Mouse (Mus musculus) CH12.LX (cell line): ENCODE measurements at regions not wholly inside any gene's neighbourhood (a gene's known extent, or its start where the extent isn't known, plus 50 kb on each side); places are given as distances from the start of the nearest gene placed in this dataset.

Experiments
- CTCF ChIP-seq, 2 experiments: IDR thresholded peaks in 1 of 2; conservative IDR thresholded peaks in 1 of 2; 2 replicates each; pipeline ENCODE4 v1.5.1; 2011 to 2012; ENCODE audit warnings: low read depth in 2 of 2, low read length in 2 of 2, improper control_type of control experiment in 1 of 2, inconsistent platforms in 1 of 2, mild to moderate bottlenecking in 1 of 2, moderate library complexity in 1 of 2
- EP300 ChIP-seq: IDR thresholded peaks from 2 replicates; pipeline ENCODE4 v1.6.1; 2011; ENCODE audit warnings: low read length, improper control_type of control experiment
- ETS1 ChIP-seq: conservative IDR thresholded peaks from 2 replicates; pipeline ENCODE4 v1.6.1; 2012; ENCODE audit warnings: low read depth, mild to moderate bottlenecking, inconsistent platforms, low read length, improper control_type of control experiment, moderate library complexity
- HCFC1 ChIP-seq: IDR thresholded peaks from 2 replicates; pipeline ENCODE4 v1.6.1; 2012; ENCODE audit warnings: low read depth, mild to moderate bottlenecking, inconsistent platforms, low read length, improper control_type of control experiment
- NRF1 ChIP-seq: IDR thresholded peaks from 2 replicates; pipeline ENCODE4 v1.6.1; 2014; ENCODE audit warnings: low read depth, mild to moderate bottlenecking, inconsistent platforms, low read length, improper control_type of control experiment, moderate library complexity
- TCF12 ChIP-seq: IDR thresholded peaks from 2 replicates; pipeline ENCODE4 v1.6.1; 2014; ENCODE audit warnings: low read depth, mild to moderate bottlenecking, inconsistent platforms, low read length, improper control_type of control experiment
- USF1 ChIP-seq: IDR thresholded peaks from 2 replicates; pipeline ENCODE4 v1.6.1; 2014; ENCODE audit warnings: low read depth, mild to moderate bottlenecking, inconsistent platforms, low read length, improper control_type of control experiment
- ZNF384 ChIP-seq: IDR thresholded peaks from 2 replicates; pipeline ENCODE4 v1.6.1; 2012; ENCODE audit warnings: low read depth, low read length, improper control_type of control experiment, inconsistent platforms

- TF ChIP-seq ZNF384: no peak
- TF ChIP-seq HCFC1: no peak
- TF ChIP-seq USF1: no peak
- TF ChIP-seq NRF1: no peak
- no peak for TF ChIP-seq ETS1
- TF ChIP-seq CTCF (conservative IDR thresholded peaks at IDR 0.05 in 1 of 2, IDR thresholded peaks at IDR 0.05 in 1 of 2; ENCODE audit: low read depth in 2 of 2, low read length in 2 of 2): no peak
- no peak for TF ChIP-seq TCF12
- TF ChIP-seq EP300: no peak
Measured at GRCm38 (mm10) chr15:17715584-17715983, 987.0 kb downstream of the Cdh9 start.
